26 mouse cellular contexts compared by ENCODE assay signal in the genomic region with DNA sequence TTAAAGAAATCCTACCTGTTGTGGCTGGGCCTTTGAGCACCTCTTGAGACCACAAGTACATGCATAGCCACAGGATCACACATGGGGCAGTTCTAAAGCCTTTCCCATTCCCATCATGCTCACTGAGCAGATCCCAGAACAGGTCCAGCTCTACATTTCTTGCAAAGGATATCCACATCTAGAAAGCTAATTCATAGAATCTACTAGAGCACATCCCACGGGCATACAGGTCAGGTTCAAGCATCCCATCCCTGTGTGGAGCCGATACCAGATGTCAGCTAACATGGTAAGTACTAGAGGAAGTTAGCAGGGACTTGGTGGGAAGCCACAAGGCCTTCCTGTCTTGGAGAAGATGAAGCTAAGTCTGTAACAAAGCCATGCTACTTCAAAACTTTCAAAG. TPM values are rescaled to one million over a fixed set of nuclear protein-coding genes. Genes with fewer than 3 reads are reported as not detected.
DNase-seq lines count a peak whose midpoint lies in the region; ATAC-seq and TF ChIP-seq lines count a peak whose summit lies in the region.
"Had no signal": no experiment of that assay in that cellular context is flagged by ENCODE, and none has a peak within 500 bp of the region (broad histone marks: within the 10 kb centered on the region; RNA-seq: fewer than 3 reads in every experiment).

No protein-coding gene starts in this region.

- no peak overlapping the region for H3K27ac ChIP-seq in forebrain, embryonic 11.5 days (ENCODE audit: low read depth, low read length)
- no peak overlapping the region for H3K27ac ChIP-seq in forebrain, embryonic 10.5 days
- no peak overlapping the region for H3K27ac ChIP-seq in heart, embryonic 10.5 days
- H3K27ac ChIP-seq in heart, adult 2 months = no peak overlapping the region
- no peak overlapping the region for H3K27ac ChIP-seq in intestine, postnatal 0 days (ENCODE audit: low read depth, low read length)
- H3K27ac ChIP-seq: embryonic facial prominence, embryonic 13.5 days; embryonic facial prominence, embryonic 15.5 days; forebrain, embryonic 12.5 days had no signal

- H3K4me1 ChIP-seq in forebrain, embryonic 11.5 days (replicated peaks; ENCODE audit: control insufficient read depth, insufficient read depth, low read length) = peaks cover under 1% of the 10 kb centered on the region; the same call in 1 of the 2 replicates
- H3K4me1 ChIP-seq in forebrain, embryonic 10.5 days = peaks cover 15% of the 10 kb centered on the region
- H3K4me1 ChIP-seq in heart, embryonic 10.5 days = peaks cover 32% of the 10 kb centered on the region
- H3K4me1 ChIP-seq in heart, adult 2 months (ENCODE audit: control insufficient read depth, insufficient read depth, low read length) = peaks cover 2% of the 10 kb centered on the region
- no peaks in the 10 kb centered on the region for H3K4me1 ChIP-seq in intestine, postnatal 0 days (replicated peaks; ENCODE audit: control insufficient read depth, insufficient read depth, low read length)
- H3K4me1 ChIP-seq: embryonic facial prominence, embryonic 13.5 days; embryonic facial prominence, embryonic 15.5 days had no signal

- no peaks in the 10 kb centered on the region for H3K36me3 ChIP-seq in forebrain, embryonic 11.5 days (ENCODE audit: control insufficient read depth, insufficient read depth, low read length)
- peaks cover 8% of the 10 kb centered on the region for H3K36me3 ChIP-seq in forebrain, embryonic 10.5 days (replicated peaks)
- peaks cover 32% of the 10 kb centered on the region for H3K36me3 ChIP-seq in heart, embryonic 10.5 days
- no peaks in the 10 kb centered on the region for H3K36me3 ChIP-seq in heart, adult 2 months (ENCODE audit: control insufficient read depth, insufficient read depth, low read length)
- H3K36me3 ChIP-seq in intestine, postnatal 0 days (ENCODE audit: control insufficient read depth, insufficient read depth) = peaks cover 19% of the 10 kb centered on the region; the same call in 1 of the 2 replicates

- 86% methylated on average over 2 of the region's 2 CpGs for WGBS in forebrain, embryonic 11.5 days
- 89% methylated on average over 2 of the region's 2 CpGs for WGBS in forebrain, embryonic 10.5 days
- 85% methylated on average over 2 of the region's 2 CpGs for WGBS in heart, embryonic 10.5 days
- 87% methylated on average over 2 of the region's 2 CpGs for WGBS in heart, adult 2 months
- 84% methylated on average over 2 of the region's 2 CpGs for WGBS in intestine, postnatal 0 days

- ATAC-seq in forebrain, embryonic 11.5 days (replicated peaks; ENCODE audit: low FRiP score) = no peak
- no peak for ATAC-seq in intestine, postnatal 0 days
- ATAC-seq: activated CD4-positive, CD25-positive, alpha-beta regulatory T cell, adult 4 months; CD4-positive, CD25-positive, alpha-beta regulatory T cell, adult 4 months; forebrain, embryonic 14.5 days; forebrain, embryonic 16.5 days; Patski had no signal

- no peak overlapping the region for H3K4me2 ChIP-seq in forebrain, embryonic 11.5 days (ENCODE audit: low read depth, low read length, severe bottlenecking)
- H3K4me2 ChIP-seq in intestine, postnatal 0 days (replicated peaks; ENCODE audit: low read depth) = no peak overlapping the region
- H3K4me2 ChIP-seq: embryonic facial prominence, embryonic 13.5 days; embryonic facial prominence, embryonic 15.5 days; forebrain, embryonic 12.5 days had no signal

- intact Hi-C loops in heart, adult 2 months (cut with DNase I) = no loop called here

- no peaks in the 10 kb centered on the region for H3K27me3 ChIP-seq in forebrain, embryonic 11.5 days (ENCODE audit: control insufficient read depth, insufficient read depth, low read length)
- H3K27me3 ChIP-seq in forebrain, embryonic 10.5 days (ENCODE audit: poor library complexity, severe bottlenecking) = no peaks in the 10 kb centered on the region
- H3K27me3 ChIP-seq in heart, embryonic 10.5 days (ENCODE audit: insufficient read depth, poor library complexity, severe bottlenecking) = no peaks in the 10 kb centered on the region
- no peaks in the 10 kb centered on the region for H3K27me3 ChIP-seq in heart, adult 2 months (ENCODE audit: control insufficient read depth, insufficient read depth, low read length)
- no peaks in the 10 kb centered on the region for H3K27me3 ChIP-seq in intestine, postnatal 0 days (replicated peaks; ENCODE audit: control insufficient read depth, insufficient read depth, low read length)
- H3K27me3 ChIP-seq: CH12.LX; embryonic facial prominence, embryonic 13.5 days; embryonic facial prominence, embryonic 15.5 days; forebrain, embryonic 12.5 days; Patski had no signal

- H3K9me3 ChIP-seq in forebrain, embryonic 11.5 days (ENCODE audit: control insufficient read depth, low read length) = no peaks in the 10 kb centered on the region
- H3K9me3 ChIP-seq in forebrain, embryonic 10.5 days = no peaks in the 10 kb centered on the region
- H3K9me3 ChIP-seq in heart, embryonic 10.5 days = no peaks in the 10 kb centered on the region
- no peaks in the 10 kb centered on the region for H3K9me3 ChIP-seq in intestine, postnatal 0 days (ENCODE audit: control insufficient read depth)
- H3K9me3 ChIP-seq: embryonic facial prominence, embryonic 13.5 days; embryonic facial prominence, embryonic 15.5 days; forebrain, embryonic 12.5 days; G1E had no signal

- H3K79me2 ChIP-seq in heart, adult 2 months (replicated peaks; ENCODE audit: control insufficient read depth, insufficient read depth, low read length) = no peaks in the 10 kb centered on the region

- H3K4me3 ChIP-seq in forebrain, embryonic 11.5 days (ENCODE audit: low read depth, low read length) = no peak overlapping the region
- no peak overlapping the region for H3K4me3 ChIP-seq in forebrain, embryonic 10.5 days
- no peak overlapping the region for H3K4me3 ChIP-seq in heart, embryonic 10.5 days
- H3K4me3 ChIP-seq in heart, adult 2 months = no peak overlapping the region
- H3K4me3 ChIP-seq in intestine, postnatal 0 days (ENCODE audit: low read depth, low read length) = no peak overlapping the region
- H3K4me3 ChIP-seq: embryonic facial prominence, embryonic 13.5 days; embryonic facial prominence, embryonic 15.5 days; erythroblast, embryonic 14.5 days; forebrain, embryonic 12.5 days had no signal

- TF ChIP-seq CTCF in heart, adult 2 months (IDR thresholded peaks at IDR 0.05) = no peak
- no peak for TF ChIP-seq CTCF in intestine, postnatal 0 days (IDR thresholded peaks at IDR 0.05; ENCODE audit: low read depth)

- no peak for TF ChIP-seq POLR2A in heart, adult 2 months (IDR thresholded peaks at IDR 0.05; ENCODE audit: insufficient read depth, low read depth, low read length)

- peak; percentile 23 for DNase-seq in forebrain, embryonic 11.5 days (ENCODE audit: low spot score)
- no peak for DNase-seq in forebrain, embryonic 10.5 days (ENCODE audit: extremely low spot score, low spot score)
- DNase-seq in heart, embryonic 10.5 days (ENCODE audit: low spot score) = peak; percentile 69
- no peak for DNase-seq in heart, adult 2 months
- peak; percentile 11 for DNase-seq in testis, postnatal 10 days (ENCODE audit: low spot score)
- no peak for DNase-seq in testis, postnatal 14 days (ENCODE audit: low spot score)
- DNase-seq: adrenal gland, adult 8-10 months; adrenal gland, postnatal 14 days; adrenal gland, postnatal 36 days; B cell, adult 2 months; cerebellum, adult 11-12 months; cerebellum, adult 2 months; cerebellum, adult 9-10 months; cerebellum, postnatal 25 days had no signal

- no peak overlapping the region for H3K9ac ChIP-seq in forebrain, embryonic 11.5 days (ENCODE audit: low read length)
- no peak overlapping the region for H3K9ac ChIP-seq in heart, adult 2 months (ENCODE audit: low read depth, low read length)
- no peak overlapping the region for H3K9ac ChIP-seq in intestine, postnatal 0 days (ENCODE audit: low read depth, low read length)
- H3K9ac ChIP-seq: embryonic facial prominence, embryonic 13.5 days; embryonic facial prominence, embryonic 15.5 days; forebrain, embryonic 12.5 days had no signal

- no peak for TF ChIP-seq EP300 in heart, adult 2 months (IDR thresholded peaks at IDR 0.05; ENCODE audit: insufficient read depth, low read depth, low read length)

RNA-seq across cellular contexts. Expression of a gene that starts 57.1 kb away (rescaled TPM):
- 40.7 and 45.4 TPM in 2 replicates for polyA plus RNA-seq in forebrain, embryonic 11.5 days (2014; fragmentation: Nextera tagmentation; extraction: Ambion mirVana)
- polyA plus RNA-seq in forebrain, embryonic 10.5 days (2016; fragmentation: Nextera tagmentation; extraction: Ambion mirVana) = 37.1 and 40.5 TPM in 2 replicates
- polyA plus RNA-seq in heart, embryonic 10.5 days (2016; fragmentation: Nextera tagmentation; extraction: Ambion mirVana) = 31.2 and 32.8 TPM in 2 replicates
- total RNA-seq in heart, adult 2 months (2021) = 10 to 100 TPM; 10.3 to 12.0 TPM
- polyA plus RNA-seq in heart, adult 2 months (2012; rRNA removed) = 17.6 and 39.8 TPM in 2 replicates
- polyA plus RNA-seq in intestine, postnatal 0 days (2015; fragmentation: Nextera tagmentation; extraction: Ambion mirVana) = 55.3 and 58.1 TPM in 2 replicates

Comparison
In these comparisons a context has a peak if more than half of its experiments do, and no peak if none do; other contexts are left out.
1. DNase-seq: peak in forebrain, embryonic 11.5 days (single experiment), heart, embryonic 10.5 days (single experiment) and testis, postnatal 10 days (single experiment); none in forebrain, embryonic 10.5 days (single experiment), heart, adult 2 months (0 of 2) and testis, postnatal 14 days (single experiment).